Mouse (Mus musculus) cerebellum, adult 2 months (tissue): ENCODE data around the gene Tfap2d. TPM values are rescaled to one million over a fixed set of nuclear protein-coding genes. Genes with fewer than 3 reads are reported as not detected.

ENCODE experiments used
- DNase-seq, 2 experiments: peaks; one replicate each; pipeline ENCODE4 v3.0.0; 2021
- H3K27ac ChIP-seq: fragments of 200-500 bp; 2 replicates; pipeline ENCODE4 v1.5.1; 2012; ENCODE audit warnings: low read length, control low read depth, inconsistent platforms; ENCODE audit not compliant: insufficient read depth
- H3K27me3 ChIP-seq: fragments of 200-500 bp; 2 replicates; pipeline ENCODE4 v1.6.1; 2012; ENCODE audit warnings: inconsistent platforms, mild to moderate bottlenecking, low read length, moderate library complexity; ENCODE audit not compliant: control insufficient read depth, insufficient read depth
- H3K4me1 ChIP-seq: fragments of 200-500 bp; 2 replicates; pipeline ENCODE4 v1.6.1; 2011; ENCODE audit warnings: low read length; ENCODE audit not compliant: control insufficient read depth, insufficient read depth
- H3K4me3 ChIP-seq: fragments of 200-500 bp; replicated peaks from 2 replicates; pipeline ENCODE3; 2011; ENCODE audit warnings: mild to moderate bottlenecking, low read depth, low read length, control low read depth; ENCODE audit not compliant: insufficient read depth
- CTCF ChIP-seq: fragments of 200-500 bp; IDR thresholded peaks from 2 replicates; pipeline ENCODE4 v1.5.1; 2011; ENCODE audit warnings: low read depth, mild to moderate bottlenecking, control low read depth, low read length, moderate library complexity, borderline replicate concordance; ENCODE audit not compliant: insufficient read depth
- POLR2A ChIP-seq: fragments of 200-500 bp; IDR thresholded peaks from 2 replicates; pipeline ENCODE4 v1.6.1; 2011; ENCODE audit warnings: low read length, control low read depth, borderline replicate concordance; ENCODE audit not compliant: insufficient read depth
- WGBS: fragments of 180-500 bp; shearing (Covaris S2); methylation state at CpG from one replicate; pipeline ENCODE4 v1.1.7; 2018; 5-methylcytosine and 5-hydroxymethylcytosine counted together
- polyA plus RNA-seq: library from polyadenylated mRNA; depleted of rRNA; stranded (reverse); fragments of >200 nt; gene quantifications from 2 replicates; pipeline ENCODE4 v1.2.3, GENCODE M21; 2012

Gene Tfap2d
- polyA plus RNA-seq, 1 experiment: 2.2 TPM

- H3K4me3 ChIP-seq: no peak overlapping the region
- H3K27ac ChIP-seq: no peak overlapping the region
- peaks cover 6% of the 10 kb centered on the region; the same call in 1 of the 2 replicates for H3K27me3 ChIP-seq
- DNase-seq: no peak
- no peak for TF ChIP-seq CTCF
- no peak for TF ChIP-seq POLR2A
- H3K4me1 ChIP-seq: no peaks in the 10 kb centered on the region
- WGBS: 2% methylated on average over 7 of the region's 7 CpGs
These were observed 103.4 kb downstream of the Tfap2d start for GRCm38 (mm10) chr1:19206194-19206593.

- no peak for DNase-seq
- WGBS: 9% methylated on average over 4 of the region's 4 CpGs
- Histone ChIP-seq H3K27me3 (peaks cover 6% of the 10 kb centered on the region; the same call in 1 of the 2 replicates), H3K4me3 (no peak overlapping the region), H3K27ac (no peak overlapping the region), H3K4me1 (no peaks in the 10 kb centered on the region)
- TF ChIP-seq CTCF: no peak
- TF ChIP-seq POLR2A: no peak
These were observed 104.8 kb downstream of the Tfap2d start for GRCm38 (mm10) chr1:19207611-19208010.

- H3K27ac ChIP-seq: no peak within 1 kb of the TSS
- DNase-seq: no peak
- 3% methylated on average over 26 of the region's 26 CpGs for WGBS
- H3K4me3 ChIP-seq: peak within 1 kb of the TSS; percentile 26
- TF ChIP-seq POLR2A: no peak
- TF ChIP-seq CTCF: no peak
- H3K27me3 ChIP-seq: peaks cover 6% of the 10 kb centered on the region; the same call in 1 of the 2 replicates
- no peaks in the 10 kb centered on the region for H3K4me1 ChIP-seq
These were observed 106.0 kb downstream of the Tfap2d start, which contains the start of gene Tfap2b for GRCm38 (mm10) chr1:19208641-19209358. TSS of gene Tfap2b (plus strand) at chr1:19208914.

- Histone ChIP-seq H3K4me1 (no peaks in the 10 kb centered on the region), H3K4me3 (no peak overlapping the region), H3K27ac (no peak overlapping the region), H3K27me3 (peaks cover 6% of the 10 kb centered on the region; the same call in 1 of the 2 replicates)
- TF ChIP-seq CTCF (no peak), POLR2A (no peak)
- WGBS: 1% methylated on average over 10 of the region's 10 CpGs
- DNase-seq: no peak
These were observed 106.5 kb downstream of the Tfap2d start for GRCm38 (mm10) chr1:19209359-19209745.

GRCm38 (mm10) chr1:19209776-19210175 lies 107.0 kb downstream of the Tfap2d start:
- no peak for DNase-seq
- Histone ChIP-seq H3K27ac (no peak overlapping the region), H3K27me3 (peaks cover 6% of the 10 kb centered on the region; the same call in 1 of the 2 replicates), H3K4me1 (no peaks in the 10 kb centered on the region), H3K4me3 (no peak overlapping the region)
- no peak for TF ChIP-seq POLR2A
- no peak for TF ChIP-seq CTCF
- WGBS: 2% methylated on average over 31 of the region's 31 CpGs

- Histone ChIP-seq H3K27me3 (peaks cover 6% of the 10 kb centered on the region; the same call in 1 of the 2 replicates), H3K27ac (no peak overlapping the region), H3K4me3 (peak overlapping the region; percentile 5), H3K4me1 (no peaks in the 10 kb centered on the region)
- TF ChIP-seq CTCF (no peak), POLR2A (no peak)
- DNase-seq: no peak
- 2% methylated on average over 30 of the region's 30 CpGs for WGBS
These were observed 107.6 kb downstream of the Tfap2d start for GRCm38 (mm10) chr1:19210215-19211032.

GRCm38 (mm10) chr1:19211033-19211405 lies 108.2 kb downstream of the Tfap2d start:
- no peak for TF ChIP-seq CTCF
- no peak for TF ChIP-seq POLR2A
- H3K4me1 ChIP-seq: no peaks in the 10 kb centered on the region
- H3K27me3 ChIP-seq: peaks cover 6% of the 10 kb centered on the region; the same call in 1 of the 2 replicates
- no peak overlapping the region for H3K4me3 ChIP-seq
- no peak for DNase-seq
- no peak overlapping the region for H3K27ac ChIP-seq
- whole genome bisulfite sequencing: under 1% methylated on average over 8 of the region's 8 CpGs
